Mouse (Mus musculus): ENCODE measurements around the gene Evx1. TPM values are rescaled to one million over a fixed set of nuclear protein-coding genes. Genes with fewer than 3 reads are reported as not detected.
"Not testable (repeated sequence)": the region's sequence is repeated elsewhere in the genome, so short reads cannot be mapped to it uniquely, and the experiment has no call there.

Evx1 gene
- polyA plus RNA-seq, 1 experiment, result 3.7 TPM

DNA sequence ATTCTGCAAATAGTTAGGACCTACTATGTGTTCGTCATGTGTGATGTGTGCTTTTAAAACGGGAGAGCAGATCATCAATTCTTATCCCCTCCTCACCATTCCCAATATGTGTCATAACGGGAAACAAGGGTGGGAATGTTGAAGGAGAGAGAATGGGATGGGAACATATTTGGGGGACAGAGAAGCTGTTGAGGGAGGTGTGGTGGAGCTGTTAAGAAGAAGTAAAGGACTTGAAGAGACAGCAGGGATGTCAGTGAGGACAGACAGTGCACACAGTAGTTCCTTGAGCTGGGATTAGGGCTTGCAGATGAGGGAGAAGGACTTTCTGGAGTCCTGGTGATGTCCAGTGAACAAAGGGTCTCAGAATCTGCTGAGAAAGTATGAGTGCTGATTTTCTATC, 10.8 kb downstream of the Evx1 start:
- DNase-seq (ENCODE audit: low read depth), result no peak
- TF ChIP-seq POLR2A (IDR thresholded peaks at IDR 0.05; ENCODE audit: borderline replicate concordance, extremely low read depth, insufficient read depth, insufficient read length, poor library complexity, severe bottlenecking) (no peak), CTCF (IDR thresholded peaks at IDR 0.05; ENCODE audit: borderline replicate concordance, extremely low read depth, insufficient read depth, insufficient read length) (no peak)

DNA sequence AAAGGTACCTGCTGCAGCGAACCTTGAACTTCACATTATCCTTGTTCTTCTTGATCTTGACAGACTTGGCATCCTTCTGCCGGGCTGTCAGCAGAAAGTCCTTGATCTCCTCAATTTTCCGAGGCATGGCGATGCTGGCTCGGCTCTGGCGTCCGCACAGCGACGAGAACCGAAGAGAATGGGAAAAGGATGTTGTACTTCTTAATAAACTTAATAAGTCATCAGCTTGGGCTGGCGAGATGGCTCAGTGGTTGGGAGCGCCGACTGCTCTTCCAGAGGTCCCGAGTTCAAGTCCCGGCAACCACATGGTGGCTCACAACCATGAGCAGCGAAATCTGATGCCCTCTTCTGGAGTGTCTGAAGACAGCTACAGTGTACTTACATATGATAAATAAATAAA, 33.5 kb downstream of the Evx1 start:
- not testable (repeated sequence) for DNase-seq (ENCODE audit: low read depth)

DNA sequence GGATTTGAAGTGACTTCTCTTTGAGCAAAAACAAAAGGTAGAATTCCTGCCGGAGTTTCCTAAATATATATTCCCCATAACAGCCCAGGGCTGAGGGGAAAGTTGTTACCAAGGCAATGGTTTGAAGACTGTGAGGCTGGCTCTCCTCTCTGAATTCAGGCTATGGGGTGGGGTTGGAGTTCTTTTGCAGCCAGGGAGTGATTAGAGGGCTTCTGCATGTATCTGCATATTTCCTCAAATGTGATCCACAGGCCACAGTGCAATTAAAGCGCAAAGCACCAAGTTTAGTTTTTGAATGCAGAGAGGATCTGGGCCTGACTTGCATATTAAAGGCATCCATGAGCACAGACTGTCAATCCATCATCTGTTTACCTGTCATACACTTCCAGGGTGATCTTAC, 52.7 kb downstream of the Evx1 start:
- peak; percentile 71 for DNase-seq (ENCODE audit: low read depth)
- TF ChIP-seq POLR2A (IDR thresholded peaks at IDR 0.05; ENCODE audit: borderline replicate concordance, extremely low read depth, insufficient read depth, insufficient read length, poor library complexity, severe bottlenecking), result no peak
- TF ChIP-seq CTCF (IDR thresholded peaks at IDR 0.05; ENCODE audit: borderline replicate concordance, extremely low read depth, insufficient read depth, insufficient read length), result no peak

DNA sequence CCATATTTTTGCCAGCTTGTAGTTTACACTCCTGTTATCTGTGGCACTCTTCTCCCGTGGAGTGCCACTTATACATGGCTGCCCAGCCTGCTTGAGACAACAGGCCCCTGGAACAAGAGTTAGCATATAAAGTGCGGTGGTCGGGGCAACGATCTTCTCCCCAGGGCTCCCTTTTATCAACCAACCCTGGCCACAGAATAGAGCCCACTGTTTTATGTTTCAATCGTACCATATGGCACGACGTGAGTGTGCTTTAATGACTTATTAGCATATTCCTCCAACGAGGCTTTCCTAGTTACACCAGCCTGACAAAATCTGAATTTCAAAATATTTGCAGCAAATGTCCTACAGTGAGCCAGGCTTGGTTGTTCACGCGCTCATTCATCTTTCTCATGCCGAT, 53.2 kb downstream of the Evx1 start:
- no peak for TF ChIP-seq POLR2A (IDR thresholded peaks at IDR 0.05; ENCODE audit: borderline replicate concordance, extremely low read depth, insufficient read depth, insufficient read length, poor library complexity, severe bottlenecking)
- TF ChIP-seq CTCF (IDR thresholded peaks at IDR 0.05; ENCODE audit: borderline replicate concordance, extremely low read depth, insufficient read depth, insufficient read length), result no peak
- peak; percentile 90 for DNase-seq (ENCODE audit: low read depth)

DNA sequence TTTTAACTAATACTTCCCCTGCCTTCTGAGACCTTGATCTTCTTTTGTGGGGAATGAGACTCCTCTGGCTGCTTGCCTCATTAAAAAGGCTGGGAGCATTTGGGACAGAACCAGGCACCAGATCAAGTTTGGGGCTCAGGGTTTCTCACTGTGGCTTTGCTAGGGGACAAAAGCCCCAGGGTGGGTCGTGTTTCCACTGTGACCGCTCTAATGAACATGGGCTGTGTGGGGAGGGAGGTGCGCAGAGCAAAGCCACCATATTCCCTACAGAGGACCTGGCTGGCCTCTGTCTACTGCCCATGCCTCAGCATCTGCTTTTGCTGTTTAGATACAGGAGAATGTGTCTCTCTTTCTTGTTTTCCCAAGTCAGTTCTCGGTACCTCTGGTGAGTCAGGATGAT, 53.8 kb downstream of the Evx1 start:
- peak; percentile 69 for DNase-seq (ENCODE audit: low read depth)

More for the DNA sequence above, 53.8 kb downstream of the Evx1 start:
- TF ChIP-seq POLR2A (IDR thresholded peaks at IDR 0.05; ENCODE audit: borderline replicate concordance, extremely low read depth, insufficient read depth, insufficient read length, poor library complexity, severe bottlenecking), result no peak

Other genes starting within 250 kb of the Evx1 start
- 0.39 and 1.2 TPM in 2 replicates for gene Hoxa1, start 155.2 kb upstream of the Evx1 start, polyA plus RNA-seq (2012; rRNA removed)
- gene Hoxa2, start 148.7 kb upstream of the Evx1 start, polyA plus RNA-seq (2012; rRNA removed), result 3.2 and 14.2 TPM in 2 replicates
- 0.10 and 0.67 TPM in 2 replicates for gene 5730596B20Rik, start 136.0 kb upstream of the Evx1 start, polyA plus RNA-seq (2012; rRNA removed)
- gene Hoxa4, start 121.7 kb upstream of the Evx1 start, polyA plus RNA-seq (2012; rRNA removed), result 1.9 and 16.4 TPM in 2 replicates
- 5.0 and 47.1 TPM in 2 replicates for gene Hoxa5, start 108.9 kb upstream of the Evx1 start, polyA plus RNA-seq (2012; rRNA removed)
- gene Hoxa6, start 104.8 kb upstream of the Evx1 start, polyA plus RNA-seq (2012; rRNA removed), result 0.08 and 3.7 TPM in 2 replicates
- gene Hoxa3, start 100.2 kb upstream of the Evx1 start, polyA plus RNA-seq (2012; rRNA removed), result 1.6 and 20.3 TPM in 2 replicates
- gene Gm28308, start 100.2 kb upstream of the Evx1 start, polyA plus RNA-seq (2012; rRNA removed), result not detected in 2 replicates
- gene Hoxa7, start 91.6 kb upstream of the Evx1 start, polyA plus RNA-seq (2012; rRNA removed), result 0.05 and 0.10 TPM in 2 replicates
- gene Hoxa9, start 82.4 kb upstream of the Evx1 start, polyA plus RNA-seq (2012; rRNA removed), result 0.10 TPM in 1 of 2 replicates, not detected in the other
- 0.08 and 0.23 TPM in 2 replicates for gene Hoxa10, start 72.6 kb upstream of the Evx1 start, polyA plus RNA-seq (2012; rRNA removed)
- gene Hoxa11, start 67.7 kb upstream of the Evx1 start, polyA plus RNA-seq (2012; rRNA removed), result 0.04 TPM in 1 of 2 replicates, not detected in the other
- 0.10 TPM in 1 of 2 replicates, not detected in the other for gene Hoxa13, start 52.6 kb upstream of the Evx1 start, polyA plus RNA-seq (2012; rRNA removed)